Mouse (Mus musculus) stomach, postnatal 0 days (tissue): Measurements from ENCODE around the gene Hsd17b3.

Experiments used
- CTCF ChIP-seq: IDR thresholded peaks from 2 replicates; pipeline ENCODE4 v1.5.1; 2016; ENCODE audit warnings: antibody characterized with exemption, low read depth, mild to moderate bottlenecking, moderate library complexity
- EP300 ChIP-seq: optimal IDR thresholded peaks from 2 replicates; pipeline ENCODE3; 2016; ENCODE audit warnings: antibody characterized with exemption

DNA sequence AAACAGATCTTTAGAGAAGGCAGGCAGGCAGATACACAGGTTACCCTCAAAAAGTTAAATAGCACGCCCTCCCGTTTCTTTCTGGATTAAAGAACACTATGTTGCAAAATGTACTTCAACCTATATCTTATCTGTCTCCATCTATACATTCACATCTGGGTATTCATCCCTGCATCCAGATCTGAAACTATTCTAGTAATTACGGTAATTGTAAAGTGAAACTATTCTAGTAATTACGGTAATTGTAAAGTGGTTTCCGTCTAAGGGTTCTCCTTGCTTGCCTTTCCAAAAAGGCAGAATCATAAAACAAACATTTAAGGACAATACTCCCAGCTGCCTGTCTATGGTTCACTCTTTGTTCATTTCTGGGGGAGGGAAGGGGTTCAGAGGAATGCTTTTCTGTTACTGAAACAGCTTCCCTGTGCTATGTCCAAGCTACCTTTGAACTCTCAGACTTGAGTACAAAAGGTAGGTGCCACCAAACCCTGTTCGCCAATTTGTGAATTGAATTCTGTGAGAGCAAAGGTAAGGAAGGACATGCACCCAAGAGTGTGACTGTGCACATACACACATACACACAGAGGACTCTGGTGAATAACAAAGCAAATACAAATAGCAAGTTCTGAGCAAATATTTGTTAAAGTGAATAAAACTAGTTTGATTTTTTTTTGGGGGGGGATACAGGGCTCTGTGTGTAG is 34.6 kb upstream of the Hsd17b3 start:
- no peak for TF ChIP-seq EP300
- no peak for TF ChIP-seq CTCF
